Mouse (Mus musculus): Measurements from ENCODE around the gene Scube3.

Scube3 gene

GRCm38 (mm10) chr17:28141771-28142699 is at the start of gene Scube3:
Gene Scube3 (plus strand): TSS chr17:28142141.
- peak; percentile 62 to 80 for DNase-seq (ENCODE audit: inconsistent age in 2 of 2, low spot score in 1 of 2)

- no peak for DNase-seq (ENCODE audit: inconsistent age in 2 of 2, low spot score in 1 of 2)
Measured at GRCm38 (mm10) chr17:28092297-28092696, 49.6 kb upstream of the Scube3 start.

GRCm38 (mm10) chr17:28093837-28094236 is 48.1 kb upstream of the Scube3 start:
- DNase-seq (ENCODE audit: inconsistent age in 2 of 2, low spot score in 1 of 2): no peak

GRCm38 (mm10) chr17:28096418-28096817 is 45.5 kb upstream of the Scube3 start:
- DNase-seq (ENCODE audit: inconsistent age in 2 of 2, low spot score in 1 of 2): peak in 1 of 2 experiments; percentile 53

GRCm38 (mm10) chr17:28097308-28097707 is 44.6 kb upstream of the Scube3 start:
- DNase-seq (ENCODE audit: inconsistent age in 2 of 2, low spot score in 1 of 2): no peak

GRCm38 (mm10) chr17:28099086-28099485 is 42.9 kb upstream of the Scube3 start:
- no peak for DNase-seq (ENCODE audit: inconsistent age in 2 of 2, low spot score in 1 of 2)

- no peak for DNase-seq (ENCODE audit: inconsistent age in 2 of 2, low spot score in 1 of 2)
Measured at GRCm38 (mm10) chr17:28100669-28101068, 41.3 kb upstream of the Scube3 start.

- no peak for DNase-seq (ENCODE audit: inconsistent age in 2 of 2, low spot score in 1 of 2)
Measured at GRCm38 (mm10) chr17:28101284-28101887, 40.6 kb upstream of the Scube3 start.

- DNase-seq (ENCODE audit: inconsistent age in 2 of 2, low spot score in 1 of 2): no peak
Measured at GRCm38 (mm10) chr17:28101902-28102319, 40.0 kb upstream of the Scube3 start.

GRCm38 (mm10) chr17:28104416-28104815 is 37.5 kb upstream of the Scube3 start:
- no peak for DNase-seq (ENCODE audit: inconsistent age in 2 of 2, low spot score in 1 of 2)

- no peak for DNase-seq (ENCODE audit: inconsistent age in 2 of 2, low spot score in 1 of 2)
Measured at GRCm38 (mm10) chr17:28106352-28106751, 35.6 kb upstream of the Scube3 start.

- DNase-seq (ENCODE audit: inconsistent age in 2 of 2, low spot score in 1 of 2): no peak
Measured at GRCm38 (mm10) chr17:28107275-28107674, 34.7 kb upstream of the Scube3 start.

GRCm38 (mm10) chr17:28112266-28112665 is 29.7 kb upstream of the Scube3 start:
- no peak for DNase-seq (ENCODE audit: inconsistent age in 2 of 2, low spot score in 1 of 2)

GRCm38 (mm10) chr17:28116335-28116734 is 25.6 kb upstream of the Scube3 start:
- DNase-seq (ENCODE audit: inconsistent age in 2 of 2, low spot score in 1 of 2): no peak

GRCm38 (mm10) chr17:28117451-28118209 is 24.3 kb upstream of the Scube3 start:
- DNase-seq (ENCODE audit: inconsistent age in 2 of 2, low spot score in 1 of 2): peak; percentile 62 to 84

- DNase-seq (ENCODE audit: inconsistent age in 2 of 2, low spot score in 1 of 2): no peak
Measured at GRCm38 (mm10) chr17:28120460-28120859, 21.5 kb upstream of the Scube3 start.

- DNase-seq (ENCODE audit: inconsistent age in 2 of 2, low spot score in 1 of 2): no peak
Measured at GRCm38 (mm10) chr17:28122949-28123348, 19.0 kb upstream of the Scube3 start.

GRCm38 (mm10) chr17:28123627-28124026 is 18.3 kb upstream of the Scube3 start:
- DNase-seq (ENCODE audit: inconsistent age in 2 of 2, low spot score in 1 of 2): no peak

GRCm38 (mm10) chr17:28124368-28124767 is 17.6 kb upstream of the Scube3 start:
- DNase-seq (ENCODE audit: inconsistent age in 2 of 2, low spot score in 1 of 2): no peak

GRCm38 (mm10) chr17:28129796-28130195 is 12.1 kb upstream of the Scube3 start:
- no peak for DNase-seq (ENCODE audit: inconsistent age in 2 of 2, low spot score in 1 of 2)

- no peak for DNase-seq (ENCODE audit: inconsistent age in 2 of 2, low spot score in 1 of 2)
Measured at GRCm38 (mm10) chr17:28130391-28131125, 11.4 kb upstream of the Scube3 start.

All from adrenal gland, adult (tissue).